Mouse (Mus musculus): Measurements from ENCODE around the gene Adprm. TPM values are rescaled to one million over a fixed set of nuclear protein-coding genes. Genes with fewer than 3 reads are reported as not detected.

Gene Adprm
- polyA plus RNA-seq, 1 experiment: 29.4 TPM

DNA sequence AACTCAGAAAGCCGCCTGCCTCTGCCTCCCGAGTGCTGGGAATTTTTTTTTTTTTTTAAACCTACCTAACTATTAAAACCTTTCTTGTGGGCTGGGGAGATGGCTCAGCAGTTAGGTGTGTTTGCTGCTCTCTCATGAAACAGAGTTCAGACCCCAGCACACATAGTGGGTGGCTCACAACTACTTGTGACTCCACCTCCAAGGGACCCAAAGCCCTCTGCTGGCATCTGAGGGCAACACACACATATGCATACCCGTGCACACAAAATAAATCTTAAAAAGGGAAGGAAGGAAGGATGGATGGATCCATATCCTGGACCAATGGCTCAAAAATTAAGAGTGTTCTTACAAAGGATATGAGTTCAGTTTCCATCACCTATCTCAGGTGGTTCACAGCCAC lies 3.1 kb downstream of the Adprm start:
- Histone ChIP-seq H3K4me3 (ENCODE audit: insufficient read depth, low read length) (no peak overlapping the region), H3K27ac (ENCODE audit: insufficient read depth, low read depth, low read length) (no peak overlapping the region), H3K4me1 (ENCODE audit: control insufficient read depth, insufficient read depth, low read length) (peaks cover 44% of the 10 kb centered on the region)
- TF ChIP-seq CTCF (IDR thresholded peaks at IDR 0.05; ENCODE audit: low read depth, low read length) (no peak), POLR2A (IDR thresholded peaks at IDR 0.05; ENCODE audit: borderline replicate concordance, low read depth, low read length) (no peak)

GRCm38 (mm10) chr11:67048496-67048895 lies 3.9 kb downstream of the Adprm start:
- TF ChIP-seq CTCF (IDR thresholded peaks at IDR 0.05; ENCODE audit: low read depth, low read length): no peak
- TF ChIP-seq POLR2A (IDR thresholded peaks at IDR 0.05; ENCODE audit: borderline replicate concordance, low read depth, low read length): no peak
- peaks cover 39% of the 10 kb centered on the region for H3K4me1 ChIP-seq (ENCODE audit: control insufficient read depth, insufficient read depth, low read length)
- H3K4me3 ChIP-seq (ENCODE audit: insufficient read depth, low read length): no peak overlapping the region
- H3K27ac ChIP-seq (ENCODE audit: insufficient read depth, low read depth, low read length): no peak overlapping the region

DNA sequence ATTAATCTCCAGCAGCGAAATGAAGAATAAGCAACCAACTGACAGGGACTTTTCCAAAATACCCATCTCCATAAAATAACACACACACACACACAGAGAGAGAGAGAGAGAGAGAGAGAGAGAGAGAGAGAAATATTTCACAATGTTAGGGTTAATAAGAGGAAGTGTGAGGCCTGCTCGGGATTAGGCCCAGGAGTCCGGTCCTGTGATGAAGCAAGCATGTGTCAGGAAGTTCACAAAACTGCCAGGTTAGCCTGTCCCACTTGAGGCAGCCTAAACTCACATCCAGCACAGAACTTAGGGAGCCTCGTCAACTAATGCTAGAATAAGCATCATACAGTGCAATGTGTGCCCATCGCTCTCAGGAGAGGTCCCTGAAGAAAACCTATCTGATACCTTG lies 5.2 kb downstream of the Adprm start:
- peaks cover 39% of the 10 kb centered on the region for H3K4me1 ChIP-seq (ENCODE audit: control insufficient read depth, insufficient read depth, low read length)
- TF ChIP-seq POLR2A (IDR thresholded peaks at IDR 0.05; ENCODE audit: borderline replicate concordance, low read depth, low read length) (no peak), CTCF (IDR thresholded peaks at IDR 0.05; ENCODE audit: low read depth, low read length) (no peak)
- H3K4me3 ChIP-seq (ENCODE audit: insufficient read depth, low read length): no peak overlapping the region
- peak overlapping the region; percentile 73 for H3K27ac ChIP-seq (ENCODE audit: insufficient read depth, low read depth, low read length)

GRCm38 (mm10) chr11:67044959-67045358 lies 7.4 kb downstream of the Adprm start:
- Histone ChIP-seq H3K4me1 (ENCODE audit: control insufficient read depth, insufficient read depth, low read length) (peaks cover 31% of the 10 kb centered on the region), H3K27ac (ENCODE audit: insufficient read depth, low read depth, low read length) (no peak overlapping the region), H3K4me3 (ENCODE audit: insufficient read depth, low read length) (no peak overlapping the region)
- TF ChIP-seq POLR2A (IDR thresholded peaks at IDR 0.05; ENCODE audit: borderline replicate concordance, low read depth, low read length): no peak
- TF ChIP-seq CTCF (IDR thresholded peaks at IDR 0.05; ENCODE audit: low read depth, low read length): no peak

GRCm38 (mm10) chr11:67043007-67043406 lies 9.4 kb downstream of the Adprm start:
- no peak overlapping the region for H3K27ac ChIP-seq (ENCODE audit: insufficient read depth, low read depth, low read length)
- no peak overlapping the region for H3K4me3 ChIP-seq (ENCODE audit: insufficient read depth, low read length)
- H3K4me1 ChIP-seq (ENCODE audit: control insufficient read depth, insufficient read depth, low read length): peaks cover 24% of the 10 kb centered on the region
- no peak for TF ChIP-seq POLR2A (IDR thresholded peaks at IDR 0.05; ENCODE audit: borderline replicate concordance, low read depth, low read length)

GRCm38 (mm10) chr11:67040483-67040882 lies 11.9 kb downstream of the Adprm start:
- Histone ChIP-seq H3K4me1 (ENCODE audit: control insufficient read depth, insufficient read depth, low read length) (peaks cover 9% of the 10 kb centered on the region), H3K4me3 (ENCODE audit: insufficient read depth, low read length) (no peak overlapping the region), H3K27ac (ENCODE audit: insufficient read depth, low read depth, low read length) (no peak overlapping the region)
- TF ChIP-seq POLR2A (IDR thresholded peaks at IDR 0.05; ENCODE audit: borderline replicate concordance, low read depth, low read length) (no peak), CTCF (IDR thresholded peaks at IDR 0.05; ENCODE audit: low read depth, low read length) (no peak)

- TF ChIP-seq POLR2A (IDR thresholded peaks at IDR 0.05; ENCODE audit: borderline replicate concordance, low read depth, low read length): no peak
- TF ChIP-seq CTCF (IDR thresholded peaks at IDR 0.05; ENCODE audit: low read depth, low read length): no peak
- Histone ChIP-seq H3K27ac (ENCODE audit: insufficient read depth, low read depth, low read length) (no peak overlapping the region), H3K4me1 (ENCODE audit: control insufficient read depth, insufficient read depth, low read length) (peaks cover 2% of the 10 kb centered on the region), H3K4me3 (ENCODE audit: insufficient read depth, low read length) (no peak overlapping the region)
These were observed 12.6 kb downstream of the Adprm start for GRCm38 (mm10) chr11:67039799-67040198.

DNA sequence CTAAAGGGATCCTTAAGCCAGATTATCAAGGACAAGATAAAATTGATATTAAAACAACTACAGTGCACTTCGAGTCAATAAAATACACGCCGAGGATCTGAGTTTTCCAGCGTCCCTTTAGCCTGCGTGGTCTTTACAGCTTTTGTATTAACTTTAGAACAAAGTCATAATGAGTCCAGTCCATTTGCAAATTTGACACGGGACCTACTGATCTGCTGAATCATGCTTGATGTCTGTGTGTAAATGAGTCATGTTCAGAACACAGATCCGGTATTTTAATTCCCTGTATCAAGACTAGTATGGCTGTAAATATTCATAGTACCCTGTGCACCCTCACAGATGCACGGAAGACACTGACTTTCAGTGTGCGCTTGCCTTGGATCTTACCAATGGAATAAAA lies 15.5 kb downstream of the Adprm start:
- Histone ChIP-seq H3K27ac (ENCODE audit: insufficient read depth, low read depth, low read length) (no peak overlapping the region), H3K4me1 (ENCODE audit: control insufficient read depth, insufficient read depth, low read length) (no peaks in the 10 kb centered on the region), H3K4me3 (ENCODE audit: insufficient read depth, low read length) (no peak overlapping the region)
- TF ChIP-seq CTCF (IDR thresholded peaks at IDR 0.05; ENCODE audit: low read depth, low read length): no peak
- no peak for TF ChIP-seq POLR2A (IDR thresholded peaks at IDR 0.05; ENCODE audit: borderline replicate concordance, low read depth, low read length)

DNA sequence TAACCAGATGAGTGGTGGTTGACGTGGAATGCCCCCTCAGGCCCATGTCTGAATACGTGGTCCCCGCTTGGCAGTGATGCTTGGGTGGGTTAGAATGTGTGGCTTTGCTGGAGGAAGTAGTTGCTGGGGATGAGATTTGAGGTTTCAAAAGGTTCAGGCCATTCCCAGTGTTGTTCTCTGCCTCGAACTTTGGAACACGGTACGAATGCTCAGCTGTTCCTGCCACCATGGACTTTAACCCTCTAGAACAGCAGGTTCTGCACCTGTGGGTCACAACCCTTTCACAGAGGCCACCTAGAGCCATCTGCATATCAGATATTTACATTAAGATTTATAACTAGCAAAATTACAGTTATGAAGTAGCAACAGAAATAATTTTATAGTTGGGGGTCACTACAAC lies 16.2 kb downstream of the Adprm start:
- TF ChIP-seq CTCF (IDR thresholded peaks at IDR 0.05; ENCODE audit: low read depth, low read length) (no peak), POLR2A (IDR thresholded peaks at IDR 0.05; ENCODE audit: borderline replicate concordance, low read depth, low read length) (no peak)
- Histone ChIP-seq H3K4me1 (ENCODE audit: control insufficient read depth, insufficient read depth, low read length) (0 out of 2 replicates have a peak, but pooled peaks cover 2% of the 10 kb centered on the region), H3K27ac (ENCODE audit: insufficient read depth, low read depth, low read length) (no peak overlapping the region), H3K4me3 (ENCODE audit: insufficient read depth, low read length) (no peak overlapping the region)

DNA sequence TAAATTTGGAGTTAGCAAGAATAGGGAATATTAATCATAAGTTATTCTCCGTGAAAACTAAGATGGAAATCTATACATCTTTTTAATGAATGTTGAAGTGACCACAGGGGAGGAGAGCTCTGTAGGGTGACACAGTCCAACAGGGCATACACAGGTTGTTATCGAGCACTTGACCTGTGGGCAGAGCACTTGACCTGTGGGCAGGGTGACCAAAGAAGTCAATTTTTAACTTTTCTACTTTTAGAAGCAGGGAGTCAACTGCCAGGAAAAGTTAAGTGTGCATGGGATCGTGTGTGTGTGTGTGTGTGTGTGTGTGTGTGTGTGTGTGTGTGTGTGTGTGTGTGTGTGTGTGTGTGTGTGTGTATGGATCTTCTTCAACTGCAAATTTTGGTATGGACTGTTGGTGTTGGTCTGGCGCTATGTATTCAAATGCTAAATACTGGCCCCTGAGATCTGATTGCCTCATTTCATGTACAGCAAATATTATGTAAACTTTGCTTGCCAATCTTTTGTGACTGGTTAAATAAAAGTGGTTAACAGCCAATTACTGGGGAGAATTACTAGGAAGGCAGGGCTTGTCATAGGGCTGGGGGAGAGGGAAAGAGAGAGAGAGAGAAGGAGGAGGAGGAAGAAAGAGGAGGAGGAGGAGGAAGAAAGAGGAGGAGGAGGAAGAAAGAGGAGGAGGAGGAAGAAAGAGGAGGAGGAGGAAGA lies 17.5 kb downstream of the Adprm start:
- Histone ChIP-seq H3K4me3 (ENCODE audit: insufficient read depth, low read length) (no peak overlapping the region), H3K27ac (ENCODE audit: insufficient read depth, low read depth, low read length) (no peak overlapping the region), H3K4me1 (ENCODE audit: control insufficient read depth, insufficient read depth, low read length) (0 out of 2 replicates have a peak, but pooled peaks cover 2% of the 10 kb centered on the region)
- TF ChIP-seq POLR2A (IDR thresholded peaks at IDR 0.05; ENCODE audit: borderline replicate concordance, low read depth, low read length) (no peak), CTCF (IDR thresholded peaks at IDR 0.05; ENCODE audit: low read depth, low read length) (no peak)
